Mouse (Mus musculus): ENCODE data around the gene Tas2r114. TPM values are rescaled to one million over a fixed set of nuclear protein-coding genes. Genes with fewer than 3 reads are reported as not detected.

The Tas2r114 gene
- polyA plus RNA-seq (2015; fragmentation: Nextera tagmentation; extraction: Ambion mirVana) = not detected in 2 replicates

DNA sequence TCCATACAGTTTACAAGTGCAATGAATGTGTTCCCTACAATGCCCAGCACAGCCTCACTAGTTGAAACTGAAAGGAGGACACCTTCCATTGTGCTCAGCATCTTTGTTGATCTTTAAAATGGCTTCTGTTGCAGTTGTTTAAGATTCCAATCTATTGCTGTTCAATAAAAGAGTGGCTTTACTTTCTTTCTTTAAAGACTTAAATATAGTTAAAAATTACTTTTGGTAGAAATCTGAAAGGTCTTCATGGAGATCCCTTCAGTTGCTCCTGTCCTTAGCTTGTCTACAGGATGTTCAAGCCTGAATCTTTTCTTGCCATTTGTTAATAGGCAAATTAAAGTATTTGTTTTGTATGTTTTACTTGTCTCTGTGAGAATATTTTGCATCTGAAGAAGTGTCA, at the start of gene Tas2r114:
TSS of gene Tas2r114 (minus strand) at position 101 of the 400 bp plus-strand sequence.
- Histone ChIP-seq H3K4me3 (replicated peaks) (no peak within 1 kb of the TSS), H3K4me2 (replicated peaks) (no peak within 1 kb of the TSS)

DNA sequence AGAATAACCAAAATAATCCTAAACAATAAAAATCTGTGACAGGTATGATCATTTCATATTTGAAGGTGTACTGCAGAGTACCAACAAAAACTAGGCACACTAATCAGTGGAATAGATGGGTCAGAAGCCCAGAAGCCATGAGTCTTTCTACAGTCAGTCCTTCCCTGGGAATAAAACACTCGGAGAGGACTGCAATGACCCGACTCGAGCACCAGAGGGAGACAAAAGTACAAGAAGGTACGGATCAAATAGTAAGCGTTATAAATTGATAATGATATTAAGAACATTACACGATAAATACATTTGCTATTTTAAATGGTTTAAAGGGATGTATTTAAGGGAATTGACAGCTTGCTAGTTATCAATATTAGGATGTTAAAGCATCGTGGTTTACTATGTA, 22.9 kb upstream of the Tas2r114 start:
- Histone ChIP-seq H3K4me3 (replicated peaks) (no peak overlapping the region), H3K4me2 (replicated peaks) (no peak overlapping the region), H3K27me3 (no peaks in the 10 kb centered on the region), H3K9ac (replicated peaks) (no peak overlapping the region), H3K36me3 (no peaks in the 10 kb centered on the region), H3K27ac (no peak overlapping the region), H3K4me1 (replicated peaks) (no peaks in the 10 kb centered on the region), H3K9me3 (peaks cover 4% of the 10 kb centered on the region; the same call in 1 of the 2 replicates)
- 51% methylated on average over 7 of the region's 7 CpGs for WGBS
- ATAC-seq = no peak

More for the DNA sequence above, at the start of gene Tas2r114:
- H3K36me3 ChIP-seq = no peaks in the 10 kb centered on the region
- no peak for ATAC-seq
- no peaks in the 10 kb centered on the region for H3K4me1 ChIP-seq (replicated peaks)
- no peak within 1 kb of the TSS for H3K27ac ChIP-seq
- H3K9ac ChIP-seq (replicated peaks) = no peak within 1 kb of the TSS
- peaks cover 20% of the 10 kb centered on the region for H3K9me3 ChIP-seq
- H3K27me3 ChIP-seq = no peaks in the 10 kb centered on the region

DNA sequence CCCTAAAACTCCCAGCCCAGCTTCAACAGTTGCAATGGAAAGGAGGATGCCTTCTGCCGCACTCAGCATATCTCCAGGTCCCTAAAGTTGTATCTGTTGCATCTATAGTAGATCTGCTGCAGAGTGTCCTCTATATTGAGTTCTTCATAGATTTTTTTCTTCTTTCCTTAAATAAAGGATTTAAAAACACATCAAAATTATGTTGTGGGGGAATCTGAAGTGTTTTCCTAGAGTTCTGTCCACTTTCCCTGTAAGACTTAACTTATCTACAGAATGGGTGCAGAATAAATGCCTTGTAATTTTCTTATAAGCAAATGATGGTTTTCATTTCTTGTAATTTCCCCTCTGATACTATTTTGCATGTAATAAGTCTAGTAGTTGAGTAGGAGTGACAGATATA, 2.5 kb downstream of the Tas2r114 start, which contains the start of gene Tas2r105:
TSS of gene Tas2r105 (minus strand) at position 101 of the 400 bp plus-strand sequence.
- H3K4me3 ChIP-seq (replicated peaks) = no peak within 1 kb of the TSS
- no peaks in the 10 kb centered on the region for H3K36me3 ChIP-seq
- H3K27ac ChIP-seq = no peak within 1 kb of the TSS
- H3K9ac ChIP-seq (replicated peaks) = no peak within 1 kb of the TSS
- WGBS = 82% methylated on average over 1 of the region's 1 CpGs
- peaks cover 8% of the 10 kb centered on the region; the same call in 1 of the 2 replicates for H3K9me3 ChIP-seq
- ATAC-seq = no peak
- H3K4me1 ChIP-seq (replicated peaks) = no peaks in the 10 kb centered on the region
- H3K4me2 ChIP-seq (replicated peaks) = no peak within 1 kb of the TSS
- no peaks in the 10 kb centered on the region for H3K27me3 ChIP-seq

DNA sequence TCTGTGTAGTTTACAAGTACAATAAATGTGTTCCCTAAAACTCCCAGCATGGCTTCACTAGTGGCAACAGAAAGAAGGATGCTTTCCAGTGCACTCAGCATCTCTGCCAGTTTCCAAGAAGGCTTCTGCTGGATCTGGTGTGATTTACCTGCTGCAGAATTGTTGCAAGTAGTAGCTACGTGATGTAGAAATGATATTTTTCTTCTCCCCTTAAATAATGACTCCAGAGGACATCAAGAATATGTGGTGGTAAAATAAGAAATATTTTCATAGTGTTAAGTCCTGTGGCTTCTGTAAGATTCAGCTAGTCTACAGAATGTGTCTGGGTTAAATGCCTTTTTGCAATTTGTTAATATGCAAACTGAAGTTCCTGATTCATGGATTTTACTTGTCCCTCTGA, 4.2 kb downstream of the Tas2r114 start, which contains the start of gene Tas2r104:
TSS of gene Tas2r104 (minus strand) at position 101 of the 400 bp plus-strand sequence.
- 78% methylated on average over 1 of the region's 1 CpGs for WGBS

DNA sequence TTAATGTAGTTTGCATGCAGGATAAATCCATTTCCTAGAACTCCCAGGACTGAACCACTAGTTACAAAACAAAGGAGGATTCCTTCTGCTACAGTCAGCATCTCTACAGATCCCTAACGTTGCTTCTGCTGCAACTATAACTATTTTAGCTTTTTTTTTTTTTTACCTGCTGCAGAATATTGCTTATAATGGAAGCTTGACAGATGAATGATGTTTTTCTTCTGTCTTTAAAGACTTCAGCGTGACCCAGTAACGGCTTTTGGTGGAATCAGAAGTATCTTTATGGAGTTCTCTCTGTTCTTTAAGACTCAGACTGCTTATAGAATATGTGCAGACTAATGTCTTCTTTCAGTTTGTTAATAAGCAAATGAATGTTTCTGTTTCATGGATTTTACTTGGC, 11.1 kb downstream of the Tas2r114 start, which contains the start of gene Tas2r106:
TSS of gene Tas2r106 (minus strand) at position 101 of the 400 bp plus-strand sequence.
- no peak within 1 kb of the TSS for H3K27ac ChIP-seq
- H3K4me1 ChIP-seq (replicated peaks) = no peaks in the 10 kb centered on the region
- H3K4me3 ChIP-seq (replicated peaks) = no peak within 1 kb of the TSS
- WGBS = 72% methylated on average over 3 of the region's 3 CpGs
- no peaks in the 10 kb centered on the region; the same call in 1 of the 2 replicates for H3K9me3 ChIP-seq
- H3K27me3 ChIP-seq = no peaks in the 10 kb centered on the region
- no peak for ATAC-seq
- no peak within 1 kb of the TSS for H3K9ac ChIP-seq (replicated peaks)
- H3K4me2 ChIP-seq (replicated peaks) = no peak within 1 kb of the TSS
- H3K36me3 ChIP-seq = no peaks in the 10 kb centered on the region

More for the DNA sequence above, 4.2 kb downstream of the Tas2r114 start, which contains the start of gene Tas2r104:
- Histone ChIP-seq H3K4me3 (replicated peaks) (no peak within 1 kb of the TSS), H3K27ac (no peak within 1 kb of the TSS), H3K27me3 (no peaks in the 10 kb centered on the region), H3K9me3 (no peaks in the 10 kb centered on the region), H3K4me1 (replicated peaks) (no peaks in the 10 kb centered on the region), H3K9ac (replicated peaks) (no peak within 1 kb of the TSS), H3K36me3 (no peaks in the 10 kb centered on the region), H3K4me2 (replicated peaks) (no peak within 1 kb of the TSS)
- no peak for ATAC-seq

DNA sequence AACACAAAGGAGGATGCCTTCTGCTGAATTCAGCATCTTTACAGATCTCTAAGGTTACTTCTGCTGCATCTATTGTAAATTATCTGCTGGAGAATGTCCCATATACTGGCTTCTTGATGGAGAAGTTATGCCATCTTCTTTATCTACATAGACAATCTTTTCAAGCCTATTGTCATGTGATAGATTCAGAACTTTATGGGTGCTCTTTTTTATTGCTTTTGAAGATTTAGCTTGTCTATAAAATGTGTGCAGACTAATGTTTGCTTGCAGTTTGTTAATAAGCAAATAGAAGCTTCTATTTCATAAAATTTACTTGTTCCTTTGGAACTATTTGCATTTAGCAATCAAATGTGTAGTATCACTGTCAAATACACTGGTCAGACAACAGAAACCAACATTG, 29.8 kb downstream of the Tas2r114 start, which contains the start of gene Tas2r107:
TSS of gene Tas2r107 (minus strand) at position 101 of the 400 bp plus-strand sequence.
- no peak within 1 kb of the TSS for H3K4me3 ChIP-seq (replicated peaks)
- no peak within 1 kb of the TSS for H3K9ac ChIP-seq (replicated peaks)
- no peak within 1 kb of the TSS for H3K27ac ChIP-seq
- no peaks in the 10 kb centered on the region for H3K4me1 ChIP-seq (replicated peaks)
- H3K36me3 ChIP-seq = no peaks in the 10 kb centered on the region
- H3K9me3 ChIP-seq = peaks cover 20% of the 10 kb centered on the region
- H3K4me2 ChIP-seq (replicated peaks) = no peak within 1 kb of the TSS
- ATAC-seq = no peak
- H3K27me3 ChIP-seq = no peaks in the 10 kb centered on the region

Other genes starting within 250 kb of the Tas2r114 start
- gene 5430401F13Rik, start 203.7 kb downstream of the Tas2r114 start, polyA plus RNA-seq (2015; fragmentation: Nextera tagmentation; extraction: Ambion mirVana) = not detected in 2 replicates
- gene Gm6619, start 203.7 kb downstream of the Tas2r114 start, polyA plus RNA-seq (2015; fragmentation: Nextera tagmentation; extraction: Ambion mirVana) = not detected in 2 replicates
- not detected in 2 replicates for gene Tas2r130, start 59.2 kb downstream of the Tas2r114 start, polyA plus RNA-seq (2015; fragmentation: Nextera tagmentation; extraction: Ambion mirVana)
- not detected in 2 replicates for gene Tas2r107, start 29.9 kb downstream of the Tas2r114 start, polyA plus RNA-seq (2015; fragmentation: Nextera tagmentation; extraction: Ambion mirVana)
- gene Tas2r106, start 11.2 kb downstream of the Tas2r114 start, polyA plus RNA-seq (2015; fragmentation: Nextera tagmentation; extraction: Ambion mirVana) = not detected in 2 replicates
- not detected in 2 replicates for gene Tas2r104, start 4.3 kb downstream of the Tas2r114 start, polyA plus RNA-seq (2015; fragmentation: Nextera tagmentation; extraction: Ambion mirVana)
- not detected in 2 replicates for gene Tas2r105, start 2.6 kb downstream of the Tas2r114 start, polyA plus RNA-seq (2015; fragmentation: Nextera tagmentation; extraction: Ambion mirVana)